Mouse (Mus musculus) forebrain, embryonic 10.5 days (tissue): Measurements from ENCODE around the gene Hspb7. TPM values are rescaled to one million over a fixed set of nuclear protein-coding genes. Genes with fewer than 3 reads are reported as not detected.

ENCODE experiments used
- DNase-seq: peaks from one replicate; pipeline ENCODE4 v3.0.0-alpha.2; 2017; ENCODE audit warnings: low spot score; ENCODE audit errors: extremely low spot score
- H3K27ac ChIP-seq: fragments of 300-500 bp; sonication (generic); 2 replicates; pipeline ENCODE4 v1.5.1; 2016; ENCODE audit warnings: mild to moderate bottlenecking
- H3K27me3 ChIP-seq: fragments of 300-500 bp; sonication (generic); 2 replicates; pipeline ENCODE4 v1.6.1; 2016; ENCODE audit warnings: mild to moderate bottlenecking; ENCODE audit not compliant: poor library complexity, severe bottlenecking
- H3K36me3 ChIP-seq: fragments of 300-500 bp; sonication (generic); replicated peaks from 2 replicates; pipeline ENCODE4 v1.6.1; 2016; ENCODE audit warnings: mild to moderate bottlenecking, moderate library complexity
- H3K4me1 ChIP-seq: fragments of 300-500 bp; sonication (generic); 2 replicates; pipeline ENCODE4 v1.6.1; 2016
- H3K4me3 ChIP-seq: fragments of 300-500 bp; sonication (generic); 2 replicates; pipeline ENCODE4 v1.5.1; 2016; ENCODE audit warnings: mild to moderate bottlenecking, moderate library complexity
- H3K9me3 ChIP-seq: fragments of 300-500 bp; sonication (generic); 2 replicates; pipeline ENCODE4 v1.6.1; 2016; ENCODE audit warnings: mild to moderate bottlenecking, moderate library complexity
- WGBS: fragments of 180-500 bp; shearing (Covaris S2); methylation state at CpG from one replicate; pipeline ENCODE4 v1.1.7; 2016; 5-methylcytosine and 5-hydroxymethylcytosine counted together
- polyA plus RNA-seq: library from polyadenylated mRNA; unstranded; fragments of >200 nt; fragmentation: Nextera tagmentation; extraction: Ambion mirVana; gene quantifications from 2 replicates; pipeline ENCODE4 v1.2.1, GENCODE M21; 2016

The Hspb7 gene
- polyA plus RNA-seq, 1 experiment from 2014 or later: not detected

GRCm38 (mm10) chr4:141471491-141471890 lies 50.9 kb downstream of the Hspb7 start:
- Histone ChIP-seq H3K36me3 (peaks cover 99% of the 10 kb centered on the region), H3K4me3 (no peak overlapping the region), H3K9me3 (peaks cover 5% of the 10 kb centered on the region; the same call in 1 of the 2 replicates), H3K27ac (no peak overlapping the region), H3K27me3 (no peaks in the 10 kb centered on the region), H3K4me1 (no peaks in the 10 kb centered on the region)
- DNase-seq: no peak
- WGBS: 95% methylated on average over 16 of the region's 16 CpGs

GRCm38 (mm10) chr4:141472641-141473321 lies 52.2 kb downstream of the Hspb7 start:
- no peak overlapping the region for H3K27ac ChIP-seq
- H3K36me3 ChIP-seq: peaks cover 99% of the 10 kb centered on the region
- H3K9me3 ChIP-seq: peaks cover 5% of the 10 kb centered on the region; the same call in 1 of the 2 replicates
- H3K4me3 ChIP-seq: no peak overlapping the region
- WGBS: 94% methylated on average over 32 of the region's 32 CpGs
- no peaks in the 10 kb centered on the region for H3K4me1 ChIP-seq
- H3K27me3 ChIP-seq: no peaks in the 10 kb centered on the region
- DNase-seq: no peak

GRCm38 (mm10) chr4:141474431-141474830 lies 53.9 kb downstream of the Hspb7 start:
- H3K4me3 ChIP-seq: no peak overlapping the region
- peaks cover 5% of the 10 kb centered on the region; the same call in 1 of the 2 replicates for H3K9me3 ChIP-seq
- peaks cover 100% of the 10 kb centered on the region for H3K36me3 ChIP-seq
- H3K27ac ChIP-seq: no peak overlapping the region
- H3K4me1 ChIP-seq: no peaks in the 10 kb centered on the region
- WGBS: 94% methylated on average over 19 of the region's 19 CpGs
- DNase-seq: no peak
- no peaks in the 10 kb centered on the region for H3K27me3 ChIP-seq

Other genes starting within 250 kb of the Hspb7 start
- gene Rsg1, start 206.8 kb upstream of the Hspb7 start, polyA plus RNA-seq: 7.3 and 7.8 TPM in 2 replicates
- 1.3 and 2.2 TPM in 2 replicates for gene Arhgef19, start 181.3 kb upstream of the Hspb7 start, polyA plus RNA-seq
- gene Epha2, start 119.5 kb upstream of the Hspb7 start, polyA plus RNA-seq: 3.3 and 3.7 TPM in 2 replicates
- 0.55 and 0.63 TPM in 2 replicates for gene Fam131c, start 52.6 kb upstream of the Hspb7 start, polyA plus RNA-seq
- gene Clcnka, start 22.1 kb upstream of the Hspb7 start, polyA plus RNA-seq: 0.05 and 0.06 TPM in 2 replicates
- gene Clcnkb, start 4.8 kb upstream of the Hspb7 start, polyA plus RNA-seq: not detected in 2 replicates
- gene Srarp, start 15.3 kb downstream of the Hspb7 start, polyA plus RNA-seq: not detected in 2 replicates
- 58.9 and 61.1 TPM in 2 replicates for gene Zbtb17, start 23.9 kb downstream of the Hspb7 start, polyA plus RNA-seq
- gene Spen, start 117.8 kb downstream of the Hspb7 start, polyA plus RNA-seq: 10.7 and 12.0 TPM in 2 replicates
- 23.2 and 30.1 TPM in 2 replicates for gene Fblim1, start 185.3 kb downstream of the Hspb7 start, polyA plus RNA-seq
- gene Tmem82, start 197.9 kb downstream of the Hspb7 start, polyA plus RNA-seq: 0.86 and 1.0 TPM in 2 replicates
- gene Slc25a34, start 203.0 kb downstream of the Hspb7 start, polyA plus RNA-seq: not detected in 2 replicates
- 4.0 and 4.4 TPM in 2 replicates for gene Plekhm2, start 244.1 kb downstream of the Hspb7 start, polyA plus RNA-seq